Mouse (Mus musculus) liver (tissue): Measurements from ENCODE around the gene Aff3.
A peak's percentile ranks its signal among the peaks of the same experiment; 100 is the strongest.

Source experiments
- DNase-seq: peaks from one replicate; pipeline ENCODE4 v3.0.0-alpha.2; 2020; ENCODE audit warnings: mixed read lengths

The Aff3 gene

GRCm38 (mm10) chr1:38310076-38310475, 354.7 kb downstream of the Aff3 start:
- no peak for DNase-seq

GRCm38 (mm10) chr1:38309341-38309740, 355.4 kb downstream of the Aff3 start:
- no peak for DNase-seq

- no peak for DNase-seq
Observed at GRCm38 (mm10) chr1:38308705-38308996, 356.1 kb downstream of the Aff3 start.

GRCm38 (mm10) chr1:38307821-38308704, 356.7 kb downstream of the Aff3 start:
- peak; percentile 18 for DNase-seq

GRCm38 (mm10) chr1:38307234-38307633, 357.5 kb downstream of the Aff3 start:
- no peak for DNase-seq

GRCm38 (mm10) chr1:38306146-38306545, 358.6 kb downstream of the Aff3 start:
- no peak for DNase-seq

- DNase-seq, result no peak
Observed at GRCm38 (mm10) chr1:38304376-38304775, 360.4 kb downstream of the Aff3 start.

GRCm38 (mm10) chr1:38298291-38298690, 366.5 kb downstream of the Aff3 start:
- no peak for DNase-seq

- no peak for DNase-seq
Observed at GRCm38 (mm10) chr1:38294906-38295305, 369.8 kb downstream of the Aff3 start.

GRCm38 (mm10) chr1:38294336-38294695, 370.4 kb downstream of the Aff3 start:
- no peak for DNase-seq

- no peak for DNase-seq
Observed at GRCm38 (mm10) chr1:38293671-38294335, 371.0 kb downstream of the Aff3 start.

- no peak for DNase-seq
Observed at GRCm38 (mm10) chr1:38292851-38293250, 371.9 kb downstream of the Aff3 start.

- DNase-seq, result no peak
Observed at GRCm38 (mm10) chr1:38291915-38292314, 372.8 kb downstream of the Aff3 start.

GRCm38 (mm10) chr1:38291497-38291896, 373.3 kb downstream of the Aff3 start:
- no peak for DNase-seq

- no peak for DNase-seq
Observed at GRCm38 (mm10) chr1:38290881-38291280, 373.9 kb downstream of the Aff3 start.

GRCm38 (mm10) chr1:38289891-38290290, 374.9 kb downstream of the Aff3 start:
- DNase-seq, result no peak

- no peak for DNase-seq
Observed at GRCm38 (mm10) chr1:38288716-38289115, 376.0 kb downstream of the Aff3 start.

- DNase-seq, result no peak
Observed at GRCm38 (mm10) chr1:38286551-38286950, 378.2 kb downstream of the Aff3 start.

GRCm38 (mm10) chr1:38280549-38280948, 384.2 kb downstream of the Aff3 start:
- no peak for DNase-seq

GRCm38 (mm10) chr1:38271312-38271711, 393.4 kb downstream of the Aff3 start:
- no peak for DNase-seq

GRCm38 (mm10) chr1:38268246-38269042, 396.3 kb downstream of the Aff3 start:
- DNase-seq, result no peak

GRCm38 (mm10) chr1:38263251-38263650, 401.5 kb downstream of the Aff3 start:
- DNase-seq, result no peak

- DNase-seq, result no peak
Observed at GRCm38 (mm10) chr1:38262362-38263154, 402.2 kb downstream of the Aff3 start.
